Mouse (Mus musculus) urinary bladder, postnatal 4 days (tissue): Measurements from ENCODE around the gene Zcchc4.
"Not testable (repeated sequence)": the region's sequence is repeated elsewhere in the genome, so short reads cannot be mapped to it uniquely, and the experiment has no call there.

Experiments used
- DNase-seq, 2 experiments: peaks; one replicate each; pipeline ENCODE4 v3.0.0; 2021 to 2022; ENCODE audit warnings: low spot score in 2 of 2

The Zcchc4 gene

DNA sequence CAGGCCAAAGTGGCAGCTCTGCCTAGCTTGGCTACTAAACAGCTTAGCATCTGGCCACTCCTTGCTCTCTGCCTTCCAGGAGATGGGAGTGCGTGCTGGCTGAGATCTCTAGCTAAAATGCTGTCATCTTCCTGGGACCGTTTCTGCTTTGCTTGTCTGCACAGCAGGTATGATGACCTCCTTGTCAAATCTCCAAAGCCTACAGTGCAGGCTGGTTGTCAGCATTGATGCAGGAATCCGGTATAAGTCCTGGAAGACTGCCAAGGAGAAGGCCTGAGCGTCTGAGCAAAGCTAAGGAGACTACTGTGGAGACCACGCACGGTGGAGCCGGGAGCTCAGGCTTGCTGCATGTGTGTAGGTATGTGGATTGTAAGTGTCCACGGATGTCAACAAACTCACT, at the start of gene Zcchc4:
Zcchc4 (plus strand) TSS at position 173 of the 400 bp plus-strand sequence.
- DNase-seq = no peak

DNA sequence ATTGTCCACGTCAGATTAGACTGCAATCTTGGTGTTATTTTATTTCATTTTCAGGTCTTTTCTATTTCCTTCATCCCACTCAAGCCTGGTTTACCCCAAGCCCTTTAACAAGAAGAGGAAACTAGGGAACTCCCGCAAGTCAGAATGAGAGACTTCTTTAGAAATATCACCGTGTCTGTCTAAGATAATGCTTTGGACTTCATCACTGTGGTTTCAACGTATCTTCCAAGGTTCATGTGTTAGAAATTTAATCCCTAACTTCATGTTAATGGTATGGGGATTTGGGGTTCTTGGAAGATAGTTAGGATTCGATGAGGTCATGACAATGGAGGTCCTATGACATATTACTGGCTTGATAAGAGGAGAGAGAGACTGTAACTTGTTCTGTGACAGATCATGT, 47.5 kb upstream of the Zcchc4 start:
- no peak for DNase-seq

DNA sequence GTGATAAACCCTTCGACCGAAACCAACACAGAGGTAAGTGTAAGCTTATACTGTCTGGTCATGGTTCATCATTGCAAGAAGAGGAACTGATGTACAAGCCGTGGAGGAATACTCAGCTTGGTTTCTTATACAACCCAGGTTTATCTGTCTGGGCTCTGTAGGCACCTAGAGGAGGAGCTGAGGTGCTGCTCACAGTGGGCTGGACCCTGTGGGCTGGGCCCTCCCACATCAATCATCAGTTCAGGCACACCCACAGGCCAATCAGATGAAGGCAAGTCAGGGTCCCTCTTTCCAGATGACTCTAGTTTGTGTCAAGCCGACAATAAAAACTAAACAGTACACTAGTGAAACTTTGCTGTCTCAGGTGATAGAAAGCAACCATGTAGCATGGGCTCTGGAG, 42.4 kb upstream of the Zcchc4 start:
- DNase-seq = no peak

DNA sequence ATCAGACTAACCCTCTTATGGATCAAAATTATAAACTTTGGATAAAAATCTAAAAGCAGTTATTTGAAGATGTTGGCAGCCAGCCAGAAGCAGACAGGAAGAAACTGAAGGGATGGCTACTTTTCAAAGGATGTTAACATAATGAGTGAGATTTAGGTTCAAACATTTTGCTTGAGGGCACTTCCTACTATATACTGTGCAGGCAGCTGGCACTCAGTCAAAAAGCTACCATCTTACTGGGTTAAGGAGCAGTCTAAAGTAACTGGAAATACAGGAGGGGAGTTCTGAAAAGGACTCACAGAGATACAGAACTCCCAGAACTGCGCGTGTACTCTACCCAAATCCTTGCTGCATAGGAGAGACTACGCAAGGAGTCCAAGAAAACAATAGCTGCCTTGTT, 39.2 kb upstream of the Zcchc4 start:
- DNase-seq = no peak

DNA sequence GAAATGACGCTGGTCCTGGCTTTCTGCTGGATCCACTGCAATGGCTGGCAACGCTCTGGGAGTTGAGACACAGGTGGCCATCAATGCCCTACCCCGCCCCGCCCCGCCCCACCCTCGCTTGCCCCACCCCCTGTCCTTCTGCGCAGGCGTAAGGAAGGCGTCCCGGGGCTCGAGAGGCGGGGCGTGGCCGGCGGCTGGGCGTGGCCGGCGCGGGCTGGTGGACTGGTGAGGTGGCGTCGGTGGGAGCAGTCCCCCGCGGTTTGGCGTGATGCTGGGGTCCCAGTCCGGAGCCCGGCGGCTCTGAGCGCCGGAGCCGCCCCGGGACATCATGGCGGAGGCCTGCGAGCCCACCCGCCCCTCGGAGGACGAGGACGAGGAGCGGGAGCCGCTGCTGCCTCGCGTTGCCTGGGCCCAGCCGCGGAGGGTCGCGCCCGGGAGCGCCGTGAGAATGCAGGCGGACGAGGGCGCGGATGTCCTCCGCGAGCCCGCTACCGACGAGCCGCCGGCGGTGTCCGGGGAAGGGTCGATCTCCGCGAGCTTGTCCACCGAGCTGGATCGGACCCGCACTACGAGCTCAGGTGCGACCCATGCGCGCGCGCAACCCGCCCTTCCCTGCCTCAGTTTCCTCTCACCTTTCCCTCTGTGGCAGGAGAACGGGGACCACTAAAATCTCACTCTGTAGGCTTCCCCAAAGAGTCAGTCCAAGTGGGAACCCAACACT, 33.7 kb upstream of the Zcchc4 start, which contains the start of gene Pi4k2b:
Pi4k2b (plus strand) TSS at position 184 of the 721 bp plus-strand sequence.
- DNase-seq = peak; percentile 78 to 86

DNA sequence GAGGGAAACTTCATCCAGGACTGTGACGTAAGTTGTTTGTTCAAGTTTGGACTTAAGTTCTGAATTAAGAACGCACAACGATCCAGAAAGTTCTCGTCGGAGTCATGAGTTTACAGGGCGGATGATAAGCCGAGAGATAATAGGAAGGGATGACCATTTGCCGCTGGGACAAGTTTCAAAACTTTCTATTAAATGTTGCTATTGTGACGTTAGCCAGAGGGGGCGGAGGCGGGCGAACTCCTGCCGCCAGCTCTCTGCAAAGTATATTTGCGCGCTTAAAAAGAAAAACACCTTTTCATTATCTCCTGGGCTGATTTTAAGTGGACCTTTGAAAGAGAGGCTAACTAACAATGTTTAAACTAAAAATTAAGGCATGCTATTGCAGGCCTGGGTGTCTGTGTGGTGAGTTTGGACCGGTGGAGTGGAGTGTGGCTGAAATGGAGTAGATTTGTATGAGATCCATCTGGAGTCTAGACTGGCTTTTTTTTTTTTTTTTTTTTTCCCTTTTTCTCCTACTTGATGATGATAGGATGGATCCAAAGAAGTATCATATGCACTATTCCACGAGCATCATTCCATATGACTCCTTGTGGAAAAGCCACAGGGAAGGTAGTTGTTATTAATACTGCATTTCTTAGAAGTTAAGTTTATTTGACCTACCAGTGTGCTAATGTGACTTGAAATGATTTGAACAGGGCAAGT, 32.9 kb upstream of the Zcchc4 start:
- peak in 1 of 2 experiments; percentile 19 for DNase-seq

DNA sequence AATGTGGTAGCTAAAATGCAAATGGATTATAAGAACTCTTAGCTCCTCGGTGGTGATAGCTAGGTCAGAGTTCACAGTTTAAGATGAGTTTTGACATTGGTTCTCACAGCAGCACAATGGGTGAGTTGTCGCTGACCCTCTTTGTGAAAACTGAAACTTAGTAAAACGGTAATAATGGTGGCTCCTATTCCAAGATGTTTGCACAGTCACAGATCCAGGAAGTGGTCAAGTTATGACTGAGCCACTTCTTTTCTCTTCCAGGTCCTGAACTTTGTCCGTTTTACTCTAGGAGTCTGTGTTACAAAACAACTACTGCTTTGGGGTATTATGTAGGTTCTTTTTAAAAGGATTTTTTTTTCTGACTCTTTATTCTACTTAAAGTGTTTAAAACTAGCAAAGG, 32.0 kb upstream of the Zcchc4 start:
- no peak for DNase-seq

DNA sequence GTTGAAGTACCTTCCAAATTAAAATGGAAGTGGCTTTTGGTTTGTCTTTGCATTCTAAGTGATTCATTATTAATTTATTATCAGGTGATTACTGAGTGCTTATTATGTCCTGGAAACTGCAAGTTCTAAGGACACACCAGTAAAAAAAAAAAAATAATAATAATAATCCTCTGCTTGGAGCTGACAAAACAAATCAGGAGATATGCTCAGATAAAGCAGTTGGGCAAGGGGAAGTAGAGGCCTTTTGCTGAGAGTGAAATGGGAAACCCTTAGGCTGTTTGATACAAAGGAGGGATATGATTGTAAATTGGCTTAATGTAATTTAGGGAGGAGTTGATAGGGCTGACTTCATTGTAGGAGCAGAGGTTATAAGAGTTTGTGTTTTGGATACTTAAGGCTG, 28.3 kb upstream of the Zcchc4 start:
- no peak for DNase-seq

DNA sequence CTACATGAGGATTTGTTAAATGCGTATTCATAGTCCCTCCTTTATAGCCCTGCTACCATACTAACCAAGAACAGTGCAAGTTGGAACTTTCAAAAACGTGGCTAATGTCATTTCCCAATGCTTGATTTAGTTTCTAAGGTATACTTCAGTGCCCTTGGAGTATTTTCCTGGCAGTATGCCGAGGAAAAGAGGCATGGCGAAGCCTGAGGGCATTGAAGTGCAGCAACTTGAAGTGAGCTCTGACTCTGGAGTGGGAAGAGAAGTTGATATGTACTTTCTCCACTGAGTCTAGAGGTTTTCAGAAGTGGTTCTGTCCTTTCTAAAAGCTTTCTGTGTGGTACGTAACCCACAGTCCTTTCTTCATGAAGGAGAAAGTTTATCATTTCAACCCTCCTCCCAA, 26.5 kb upstream of the Zcchc4 start:
- DNase-seq = no peak

DNA sequence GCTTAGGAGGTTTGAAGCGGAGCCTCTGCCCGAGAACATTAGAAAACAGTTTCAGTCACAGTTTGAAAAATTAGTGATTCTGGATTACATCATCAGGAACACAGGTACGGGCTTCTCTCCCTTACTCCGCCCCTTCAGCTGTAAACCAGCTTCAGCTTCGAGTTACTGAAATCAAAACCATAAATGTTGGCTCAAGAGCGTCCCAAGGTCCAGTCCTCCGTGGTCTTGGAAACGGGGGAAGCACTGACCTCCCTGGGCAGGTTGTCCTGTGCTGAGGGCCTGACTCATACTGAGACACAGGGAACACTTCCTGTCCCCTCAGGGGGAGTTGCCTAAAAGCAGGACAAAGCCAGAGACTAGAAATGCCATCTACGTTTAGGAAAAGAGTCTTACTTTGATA, 22.1 kb upstream of the Zcchc4 start:
- DNase-seq = no peak

DNA sequence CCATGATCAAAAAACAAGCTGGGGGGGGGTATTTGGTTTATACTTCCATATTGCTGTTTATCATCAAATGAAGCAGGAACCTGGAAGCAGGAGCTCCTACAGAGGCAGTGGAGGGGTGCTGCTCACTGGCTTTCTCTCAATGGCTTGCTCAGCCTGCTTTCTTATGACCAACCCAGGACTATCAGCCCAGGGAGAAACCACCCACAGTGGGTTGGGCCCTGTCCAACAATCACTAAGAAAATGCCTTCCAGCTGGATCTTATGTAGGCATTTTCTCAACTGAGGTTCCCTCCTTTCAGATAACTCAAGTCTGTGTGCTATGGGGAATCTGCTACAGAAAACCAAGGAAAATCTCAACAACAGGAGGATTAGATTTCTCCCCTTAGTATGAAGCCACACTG, 21.0 kb upstream of the Zcchc4 start:
- DNase-seq = no peak

DNA sequence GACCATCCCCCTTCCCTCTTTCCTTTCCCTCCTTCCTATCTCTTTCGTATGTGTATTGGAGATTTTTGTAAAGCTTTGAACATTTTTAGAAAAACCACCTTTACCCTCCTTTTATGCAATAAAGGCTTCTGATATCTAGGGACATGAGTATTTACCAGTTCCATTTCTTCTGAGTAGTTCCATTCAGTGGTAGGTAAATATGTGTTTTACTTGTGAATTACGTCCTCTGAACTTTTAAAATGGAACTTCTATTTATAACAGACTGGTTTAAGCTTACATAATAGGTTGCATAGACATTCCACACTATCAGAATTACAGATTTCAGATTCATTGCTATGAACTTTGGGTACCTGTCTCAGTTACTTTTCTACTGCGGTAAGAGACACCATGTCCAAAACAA, 19.9 kb upstream of the Zcchc4 start:
- DNase-seq = no peak

DNA sequence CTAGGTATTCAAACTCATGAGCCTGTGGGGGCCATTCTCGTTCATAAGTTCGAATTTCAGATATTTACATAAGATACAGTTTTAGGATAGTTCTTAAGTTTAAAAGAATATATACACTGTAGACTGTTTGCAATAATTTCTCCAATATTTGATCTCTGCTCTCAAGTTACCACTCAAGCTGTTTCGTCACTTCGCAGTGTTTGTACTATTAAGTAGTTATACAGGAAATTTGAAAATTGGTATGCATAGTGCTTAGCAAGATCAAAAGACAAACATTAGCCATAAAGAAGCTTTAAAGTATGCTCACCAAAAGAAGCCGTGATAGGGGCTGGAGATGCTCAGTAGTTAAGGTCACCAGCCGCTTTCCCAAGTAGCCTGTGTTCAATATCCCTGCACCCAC, 19.2 kb upstream of the Zcchc4 start:
- DNase-seq = no peak

DNA sequence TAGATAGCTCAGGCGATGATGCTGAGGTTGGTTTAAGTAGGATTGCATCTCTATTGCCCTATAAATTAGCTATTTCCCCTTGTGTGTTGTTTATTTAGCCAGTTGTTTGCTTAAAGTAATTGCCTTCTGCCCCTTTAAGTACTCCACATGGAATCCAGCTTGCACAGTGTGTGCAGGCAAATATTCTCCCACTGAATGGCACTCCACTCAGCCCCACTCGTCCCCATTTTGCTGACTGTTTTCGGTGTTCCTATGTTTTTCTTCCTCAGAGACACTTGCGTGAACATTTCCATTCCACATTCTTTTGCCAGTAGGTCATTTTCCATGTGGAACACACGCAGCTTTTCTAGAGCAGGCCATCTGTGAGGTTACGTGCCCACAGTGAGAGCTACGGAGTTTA, 12.6 kb upstream of the Zcchc4 start:
- no peak for DNase-seq

DNA sequence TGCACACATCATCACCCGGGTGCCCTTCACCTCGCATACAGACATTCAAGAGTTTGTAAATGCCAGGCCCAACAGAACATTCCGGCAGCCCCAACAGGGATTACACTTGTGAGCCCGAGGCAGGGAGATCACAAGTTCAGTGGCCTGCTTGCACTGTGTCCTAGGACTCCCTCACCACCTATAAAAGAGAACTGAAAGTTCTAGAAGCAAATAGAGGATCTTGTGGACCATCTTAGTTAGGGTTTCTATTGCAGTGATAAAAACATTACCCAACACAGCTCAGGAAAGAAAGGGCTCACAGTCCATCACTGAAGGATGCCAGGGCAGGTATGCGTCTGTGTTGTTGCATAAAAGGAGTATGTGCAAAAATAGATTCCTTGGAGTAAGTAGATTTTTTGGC, 942 bp upstream of the Zcchc4 start:
- no peak for DNase-seq

DNA sequence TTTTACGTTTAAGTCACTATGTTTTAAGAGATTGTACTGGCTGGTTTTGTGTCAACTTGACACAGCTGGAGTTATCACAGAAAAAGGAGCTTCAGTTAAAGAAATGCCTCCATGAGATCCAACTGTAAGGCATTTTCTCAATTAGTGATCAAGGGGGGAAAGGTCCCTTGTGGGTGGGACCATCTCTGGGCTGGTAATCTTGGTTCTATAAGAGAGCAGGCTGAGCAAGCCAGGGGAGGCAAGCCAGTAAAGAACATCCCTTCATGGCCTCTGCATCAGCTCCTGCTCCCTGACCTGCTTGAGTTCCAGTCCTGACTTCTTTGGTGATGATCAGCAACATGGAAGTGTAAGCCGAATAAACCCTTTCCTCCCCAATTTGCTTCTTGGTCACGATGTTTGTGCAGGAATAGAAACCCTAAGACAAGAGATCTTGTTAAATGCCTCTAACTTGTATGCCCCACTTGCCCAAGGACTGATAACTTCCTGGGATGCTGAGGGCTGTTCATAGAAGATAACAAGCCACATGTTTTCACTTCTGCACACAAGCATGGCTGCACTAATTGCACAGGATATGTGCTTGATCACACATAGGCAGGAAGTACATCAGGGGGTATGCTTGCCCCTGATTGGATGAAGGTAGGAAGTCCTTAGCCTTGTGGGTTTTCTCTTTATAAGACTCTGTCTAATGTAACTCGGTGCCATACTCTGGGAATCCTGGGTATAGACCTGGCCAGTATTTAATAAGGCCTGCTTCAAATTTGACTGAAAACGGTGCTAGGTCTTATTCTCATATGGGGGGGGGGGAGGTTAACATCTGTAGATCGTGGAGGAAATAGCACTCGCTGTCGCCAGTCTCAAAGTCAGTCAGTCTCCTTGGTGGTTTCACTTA, 1.5 kb downstream of the Zcchc4 start:
- DNase-seq = not testable (repeated sequence)

DNA sequence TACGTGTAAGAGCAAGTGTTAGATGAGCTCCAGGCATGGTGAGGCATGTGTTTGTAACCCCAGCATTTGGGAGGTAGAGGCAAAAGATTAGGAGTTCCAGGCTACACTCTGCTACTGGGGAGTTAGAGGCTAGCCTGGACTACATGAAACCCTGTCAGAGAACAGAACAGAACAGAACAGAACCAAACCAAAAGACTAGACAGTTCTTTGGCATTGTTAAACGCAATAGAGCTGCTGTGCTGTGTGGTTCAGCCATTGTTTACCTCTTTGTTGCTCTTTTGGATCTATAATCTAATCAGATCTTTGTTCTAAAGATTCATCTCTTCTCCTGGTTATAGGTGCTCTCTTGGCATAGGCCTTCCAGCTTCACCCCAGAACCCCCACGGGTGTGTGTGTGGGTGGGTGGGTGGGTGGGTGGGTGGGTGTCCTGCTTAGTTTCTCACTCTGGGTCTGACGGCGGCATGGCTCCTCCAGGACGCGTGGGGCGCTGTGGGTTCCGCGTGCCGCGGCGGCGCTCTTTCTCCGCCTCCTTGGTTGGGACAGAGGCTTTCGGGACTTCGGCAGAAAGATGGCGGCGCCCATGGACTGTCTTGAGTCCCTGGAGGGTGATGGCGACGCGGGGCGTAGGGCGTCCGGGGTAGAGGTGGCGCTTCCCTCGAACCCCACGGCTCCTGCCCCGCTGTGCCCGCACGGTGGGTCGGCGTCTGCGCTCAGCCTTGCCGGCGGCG, 7.5 kb downstream of the Zcchc4 start:
- peak; percentile 77 to 87 for DNase-seq

DNA sequence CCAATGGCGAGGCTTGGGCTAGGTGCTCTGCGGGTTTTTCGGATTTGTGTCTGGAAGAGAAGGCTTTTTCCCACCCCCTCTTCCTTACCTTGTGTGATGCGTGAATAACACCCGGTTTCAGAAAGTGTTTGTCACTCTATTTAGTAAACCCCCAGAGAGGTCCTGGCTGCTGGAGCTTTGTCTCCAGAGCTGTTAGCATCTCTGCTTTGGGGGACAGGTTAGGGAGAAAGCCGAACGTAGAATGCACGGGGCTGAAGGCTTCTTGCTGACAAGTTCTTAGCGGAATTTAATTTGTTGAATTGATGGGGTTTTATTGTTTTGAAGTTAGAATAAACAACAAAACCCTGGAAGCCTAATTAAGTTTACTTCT, 8.0 kb downstream of the Zcchc4 start:
- no peak for DNase-seq

DNA sequence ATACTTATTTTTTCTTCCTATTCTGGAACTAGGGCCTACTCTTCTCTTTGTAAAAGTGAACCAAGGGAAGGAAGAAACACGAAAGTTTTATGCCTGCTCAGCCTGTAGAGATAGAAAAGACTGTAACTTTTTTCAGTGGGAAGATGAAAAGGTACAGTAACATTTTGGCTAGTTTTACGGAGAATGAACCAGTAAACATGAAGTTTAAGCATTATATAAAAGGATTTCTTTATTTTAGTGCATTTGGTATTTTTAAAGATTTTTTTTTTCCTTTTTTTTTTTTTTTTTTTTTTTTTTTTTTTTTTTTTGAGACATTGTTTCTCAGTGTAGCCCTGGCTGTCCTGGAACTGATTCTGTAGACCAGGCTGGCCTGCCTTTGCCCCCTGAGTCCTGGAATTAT, 8.7 kb downstream of the Zcchc4 start:
- no peak for DNase-seq

DNA sequence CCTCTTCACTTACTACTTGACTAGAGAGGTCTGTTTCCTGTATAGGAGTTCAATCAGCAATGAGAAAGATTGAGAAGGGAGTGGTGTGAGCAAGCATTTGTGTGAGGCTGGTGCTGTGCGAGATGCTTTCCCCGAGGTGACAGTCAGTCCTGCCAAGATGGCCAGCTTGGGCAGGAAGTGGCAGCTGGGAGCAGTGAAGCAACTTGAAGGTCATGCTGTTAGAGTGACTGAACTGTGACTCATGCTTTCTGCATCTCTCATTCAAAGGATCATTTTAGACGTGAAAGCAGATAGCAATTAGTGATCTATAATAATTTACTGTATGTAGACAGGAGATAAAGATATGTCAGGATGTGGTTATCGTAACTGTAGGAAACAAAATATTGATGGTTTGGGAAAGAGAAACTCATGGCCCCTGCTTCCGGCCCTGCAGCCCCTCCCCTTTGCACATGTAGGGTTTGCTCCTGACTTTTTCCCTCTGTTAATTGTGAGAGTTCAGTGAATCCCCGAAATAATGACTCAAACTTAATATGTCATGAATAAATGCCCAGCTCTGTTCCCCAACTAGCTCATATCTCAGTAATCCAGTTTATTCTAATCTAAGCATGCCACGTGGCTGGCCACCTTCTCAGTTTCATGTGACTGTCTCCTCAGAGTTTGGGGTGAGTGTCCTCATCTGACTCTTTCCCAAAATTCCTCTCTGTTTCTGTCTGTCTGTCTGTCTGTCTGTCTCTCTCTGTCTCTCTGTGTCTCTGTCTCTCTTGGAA, 11.5 kb downstream of the Zcchc4 start:
- DNase-seq = no peak

DNA sequence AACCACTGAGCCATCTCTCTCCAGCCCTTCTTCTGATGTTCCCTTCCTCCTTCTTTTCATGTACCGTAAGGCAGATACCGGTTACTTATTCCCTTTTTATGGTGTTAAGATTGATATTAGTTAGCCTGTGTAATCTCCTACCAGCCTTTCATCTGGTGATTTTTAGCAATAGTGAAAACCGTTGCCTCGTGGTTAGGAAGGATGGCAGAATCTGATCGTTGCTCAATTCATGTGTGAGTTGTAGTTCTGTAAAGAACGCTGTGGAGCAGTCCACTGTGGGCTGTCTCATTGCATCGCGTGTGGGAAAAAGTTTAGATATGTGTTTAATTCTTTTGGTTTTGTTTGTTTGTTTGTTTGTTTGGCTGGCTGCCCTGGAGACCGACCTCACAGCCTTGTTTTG, 18.0 kb downstream of the Zcchc4 start:
- DNase-seq = no peak
